Mouse (Mus musculus) lung, postnatal 0 days (tissue): Measurements from ENCODE around the gene Serpinf2. TPM values are rescaled to one million over a fixed set of nuclear protein-coding genes. Genes with fewer than 3 reads are reported as not detected.
"Not testable (repeated sequence)": the region's sequence is repeated elsewhere in the genome, so short reads cannot be mapped to it uniquely, and the experiment has no call there.

ENCODE experiments used
- ATAC-seq: fragments of 200-750 bp; cut with Nextera tagmentation; 2 replicates; pipeline ENCODE4 v1.8.0; 2017; ENCODE audit warnings: moderate library complexity
- DNase-seq: peaks from one replicate; pipeline ENCODE4 v3.0.0-alpha.2; 2016; ENCODE audit warnings: low spot score
- H3K27ac ChIP-seq: fragments of 300-500 bp; sonication (generic); 2 replicates; pipeline ENCODE4 v1.5.1; 2014; ENCODE audit warnings: antibody characterized with exemption, mild to moderate bottlenecking, low read length, mixed read lengths
- H3K27me3 ChIP-seq: fragments of 300-500 bp; sonication (generic); replicated peaks from 2 replicates; pipeline ENCODE4 v1.6.1; 2014; ENCODE audit warnings: low read length, mixed read lengths; ENCODE audit not compliant: insufficient read depth
- H3K36me3 ChIP-seq: fragments of 300-500 bp; sonication (generic); 2 replicates; pipeline ENCODE4 v1.6.1; 2014; ENCODE audit warnings: low read length, mixed read lengths; ENCODE audit not compliant: insufficient read depth
- H3K4me1 ChIP-seq: fragments of 300-500 bp; sonication (generic); 2 replicates; pipeline ENCODE4 v1.6.1; 2014; ENCODE audit warnings: antibody characterized with exemption, low read depth, low read length, mixed read lengths; ENCODE audit not compliant: insufficient read depth
- H3K4me2 ChIP-seq: fragments of 300-500 bp; sonication (generic); replicated peaks from 2 replicates; pipeline ENCODE4 v1.6.1; 2014; ENCODE audit warnings: low read depth, mild to moderate bottlenecking, low read length, moderate library complexity, mixed read lengths
- H3K4me3 ChIP-seq: fragments of 300-500 bp; sonication (generic); 2 replicates; pipeline ENCODE4 v1.5.1; 2014; ENCODE audit warnings: low read depth, low read length
- H3K9ac ChIP-seq: fragments of 300-500 bp; sonication (generic); replicated peaks from 2 replicates; pipeline ENCODE4 v1.6.1; 2014; ENCODE audit warnings: low read depth, mild to moderate bottlenecking
- H3K9me3 ChIP-seq: fragments of 300-500 bp; sonication (generic); 2 replicates; pipeline ENCODE4 v1.6.1; 2016; ENCODE audit warnings: low read length, mixed read lengths
- CTCF ChIP-seq: IDR thresholded peaks from 2 replicates; pipeline ENCODE4 v1.5.1; 2016; ENCODE audit warnings: antibody characterized with exemption, mild to moderate bottlenecking
- EP300 ChIP-seq: IDR thresholded peaks from 2 replicates; pipeline ENCODE4 v1.6.1; 2016; ENCODE audit warnings: antibody characterized with exemption, mild to moderate bottlenecking, control low read depth
- WGBS: fragments of 180-500 bp; shearing (Covaris S2); extraction: QIAGEN DNeasy Blood & Tissue Kit; methylation state at CpG from one replicate; pipeline ENCODE4 v1.1.7; 2014; 5-methylcytosine and 5-hydroxymethylcytosine counted together
- polyA plus RNA-seq: library from polyadenylated mRNA; unstranded; fragments of >200 nt; fragmentation: Nextera tagmentation; extraction: Ambion mirVana; gene quantifications from 2 replicates; pipeline ENCODE4 v1.2.1, GENCODE M21; 2015

Serpinf2 gene
- polyA plus RNA-seq, 1 experiment from 2014 or later: 0.19 TPM

- Histone ChIP-seq H3K9me3 (no peaks in the 10 kb centered on the region), H3K4me3 (peak overlapping the region; percentile 40), H3K4me1 (peaks cover 11% of the 10 kb centered on the region; the same call in 1 of the 2 replicates), H3K27ac (peak overlapping the region; percentile 98), H3K4me2 (peak overlapping the region; percentile 79), H3K9ac (peak overlapping the region; percentile 46), H3K27me3 (no peaks in the 10 kb centered on the region), H3K36me3 (peaks cover 7% of the 10 kb centered on the region; the same call in 1 of the 2 replicates)
- ATAC-seq (peak; percentile 46), DNase-seq (peak; percentile 99)
- WGBS: 2% methylated on average over 19 of the region's 19 CpGs
- TF ChIP-seq CTCF (no peak), EP300 (peak; percentile 91)
Observed at GRCm38 (mm10) chr11:75460103-75460843, 20.9 kb upstream of the Serpinf2 start.

- Histone ChIP-seq H3K4me1 (peaks cover 14% of the 10 kb centered on the region; the same call in 1 of the 2 replicates), H3K27me3 (no peaks in the 10 kb centered on the region), H3K27ac (peak overlapping the region; percentile 98), H3K4me2 (peak overlapping the region; percentile 79), H3K9ac (no peak overlapping the region), H3K36me3 (0 out of 2 replicates have a peak, but pooled peaks cover 4% of the 10 kb centered on the region), H3K4me3 (no peak overlapping the region), H3K9me3 (no peaks in the 10 kb centered on the region)
- DNase-seq: no peak
- 20% methylated on average over 5 of the region's 5 CpGs for WGBS
- ATAC-seq: no peak
- no peak for TF ChIP-seq EP300
- no peak for TF ChIP-seq CTCF
Observed at GRCm38 (mm10) chr11:75459751-75460102, 20.3 kb upstream of the Serpinf2 start.

GRCm38 (mm10) chr11:75459141-75459711 is 19.8 kb upstream of the Serpinf2 start:
- Histone ChIP-seq H3K4me2 (0 out of 2 replicates have a peak overlapping the region, but pooled peaks have one; percentile 8), H3K4me3 (no peak overlapping the region), H3K27ac (peak overlapping the region; percentile 98), H3K27me3 (no peaks in the 10 kb centered on the region), H3K36me3 (no peaks in the 10 kb centered on the region), H3K9ac (no peak overlapping the region), H3K4me1 (peaks cover 14% of the 10 kb centered on the region; the same call in 1 of the 2 replicates), H3K9me3 (no peaks in the 10 kb centered on the region)
- WGBS: 61% methylated on average over 5 of the region's 5 CpGs
- DNase-seq (peak; percentile 30), ATAC-seq (no peak)
- TF ChIP-seq EP300: no peak
- TF ChIP-seq CTCF: no peak

- ATAC-seq: no peak
- H3K36me3 ChIP-seq: no peaks in the 10 kb centered on the region; the same call in 1 of the 2 replicates
- H3K4me1 ChIP-seq: peaks cover 19% of the 10 kb centered on the region; the same call in 1 of the 2 replicates
- H3K4me2 ChIP-seq: no peak overlapping the region
- no peak overlapping the region for H3K9ac ChIP-seq
- no peaks in the 10 kb centered on the region for H3K27me3 ChIP-seq
- peak overlapping the region; percentile 98; the same call in 1 of the 2 replicates for H3K27ac ChIP-seq
- no peak overlapping the region for H3K4me3 ChIP-seq
- WGBS: 67% methylated on average over 8 of the region's 8 CpGs
- TF ChIP-seq CTCF: no peak
- TF ChIP-seq EP300: no peak
- H3K9me3 ChIP-seq: no peaks in the 10 kb centered on the region
- peak; percentile 38 for DNase-seq
Observed at GRCm38 (mm10) chr11:75458628-75459041, 19.2 kb upstream of the Serpinf2 start.

- Histone ChIP-seq H3K27ac (no peak overlapping the region), H3K27me3 (no peaks in the 10 kb centered on the region), H3K9ac (no peak overlapping the region), H3K36me3 (no peaks in the 10 kb centered on the region; the same call in 1 of the 2 replicates), H3K4me1 (peaks cover 23% of the 10 kb centered on the region; the same call in 1 of the 2 replicates), H3K9me3 (no peaks in the 10 kb centered on the region), H3K4me2 (no peak overlapping the region), H3K4me3 (no peak overlapping the region)
- no peak for ATAC-seq
- TF ChIP-seq EP300 (no peak), CTCF (peak; percentile 83)
- 14% methylated on average over 3 of the region's 3 CpGs for WGBS
- peak; percentile 64 for DNase-seq
Observed at GRCm38 (mm10) chr11:75458169-75458568, 18.8 kb upstream of the Serpinf2 start.

- no peak for TF ChIP-seq CTCF
- no peak for TF ChIP-seq EP300
- DNase-seq (peak; percentile 50), ATAC-seq (no peak)
- no peak overlapping the region for H3K4me3 ChIP-seq
- no peak overlapping the region for H3K9ac ChIP-seq
- H3K9me3 ChIP-seq: no peaks in the 10 kb centered on the region
- no peak overlapping the region for H3K4me2 ChIP-seq
- 67% methylated on average over 7 of the region's 7 CpGs for WGBS
- no peaks in the 10 kb centered on the region; the same call in 1 of the 2 replicates for H3K36me3 ChIP-seq
- peaks cover 23% of the 10 kb centered on the region; the same call in 1 of the 2 replicates for H3K4me1 ChIP-seq
- no peaks in the 10 kb centered on the region for H3K27me3 ChIP-seq
- H3K27ac ChIP-seq: no peak overlapping the region
Observed at GRCm38 (mm10) chr11:75456440-75456871, 17.1 kb upstream of the Serpinf2 start.

- not testable (repeated sequence) for H3K36me3 ChIP-seq, H3K27me3 ChIP-seq, H3K4me2 ChIP-seq, DNase-seq, H3K9ac ChIP-seq, H3K9me3 ChIP-seq, ATAC-seq, H3K4me3 ChIP-seq, H3K27ac ChIP-seq
- 93% methylated on average over 2 of the region's 2 CpGs for WGBS
- H3K4me1 ChIP-seq: peaks cover 23% of the 10 kb centered on the region; the same call in 1 of the 2 replicates
Observed at GRCm38 (mm10) chr11:75455971-75456370, 16.6 kb upstream of the Serpinf2 start.
